Mouse (Mus musculus) spleen, adult 2 months (tissue): ENCODE results near the gene Gm11639.

Experiments used
- CTCF ChIP-seq: fragments of 200-500 bp; IDR thresholded peaks from 2 replicates; pipeline ENCODE4 v1.5.1; 2011; ENCODE audit warnings: mild to moderate bottlenecking, inconsistent platforms; ENCODE audit not compliant: insufficient read depth, insufficient read length, insufficient replicate concordance; ENCODE audit errors: extremely low read depth
- POLR2A ChIP-seq: fragments of 200-500 bp; IDR thresholded peaks from 2 replicates; pipeline ENCODE4 v1.6.1; 2011; ENCODE audit warnings: low read depth, low read length, inconsistent platforms

GRCm38 (mm10) chr11:104744995-104745568 lies 59.6 kb downstream of the Gm11639 start:
- no peak for TF ChIP-seq POLR2A
- TF ChIP-seq CTCF: no peak
